16 mouse cellular contexts compared by ENCODE assay signal in the genomic region with DNA sequence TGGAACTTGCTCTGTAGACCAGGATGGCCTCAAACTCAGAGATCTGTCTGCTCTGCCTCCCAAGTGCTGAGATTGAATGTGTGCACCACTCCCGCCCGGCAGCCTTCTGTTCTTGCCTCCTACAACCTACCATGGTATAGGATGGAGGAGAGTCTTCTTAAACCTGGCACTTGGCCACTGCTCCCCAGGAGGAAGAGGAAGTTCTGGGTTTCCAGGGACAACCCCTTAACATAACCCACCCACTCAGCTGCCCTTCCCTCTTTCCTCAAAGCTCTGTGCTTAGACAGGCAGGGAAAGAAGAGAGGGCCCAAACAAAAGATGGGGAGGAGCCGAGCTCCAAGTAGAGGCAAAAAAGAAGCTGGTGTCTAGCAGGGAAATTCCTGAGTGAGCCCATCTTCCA. TPM values are rescaled to one million over a fixed set of nuclear protein-coding genes. Genes with fewer than 3 reads are reported as not detected.
DNase-seq lines count a peak whose midpoint lies in the region; ATAC-seq and TF ChIP-seq lines count a peak whose summit lies in the region.
"Had no signal": no experiment of that assay in that cellular context is flagged by ENCODE, and none has a peak within 500 bp of the region (broad histone marks: within the 10 kb centered on the region; RNA-seq: fewer than 3 reads in every experiment).

No protein-coding gene starts in this region.

- no peak overlapping the region for H3K27ac ChIP-seq in heart, embryonic 10.5 days
- H3K27ac ChIP-seq in lung, embryonic 16.5 days (ENCODE audit: low read length), result 0 out of 2 replicates have a peak overlapping the region, but pooled peaks have one; percentile 12
- peak overlapping the region; percentile 94 for H3K27ac ChIP-seq in bone marrow, adult 2 months (ENCODE audit: control insufficient read depth, insufficient read depth, low read depth, low read length, poor library complexity)
- peak overlapping the region; percentile 99 for H3K27ac ChIP-seq in liver, embryonic 16.5 days (ENCODE audit: low read length)
- H3K27ac ChIP-seq: limb, embryonic 15.5 days; neural tube, embryonic 15.5 days had no signal

- no peak overlapping the region for H3K4me2 ChIP-seq in lung, embryonic 16.5 days (ENCODE audit: low read depth, low read length)
- peak overlapping the region; percentile 91; the same call in 1 of the 2 replicates for H3K4me2 ChIP-seq in liver, embryonic 16.5 days (ENCODE audit: low read depth, low read length)

- H3K9me3 ChIP-seq in heart, embryonic 10.5 days, result no peaks in the 10 kb centered on the region
- no peaks in the 10 kb centered on the region for H3K9me3 ChIP-seq in lung, embryonic 16.5 days (ENCODE audit: control insufficient read depth, low read length)
- no peaks in the 10 kb centered on the region for H3K9me3 ChIP-seq in liver, embryonic 16.5 days (replicated peaks; ENCODE audit: control insufficient read depth, low read length)
- H3K9me3 ChIP-seq: limb, embryonic 15.5 days; neural tube, embryonic 15.5 days had no signal

- 64% methylated on average over 3 of the region's 3 CpGs for WGBS in heart, embryonic 10.5 days
- WGBS in lung, embryonic 16.5 days, result 57% methylated on average over 3 of the region's 3 CpGs
- 54% methylated on average over 3 of the region's 3 CpGs for WGBS in bone marrow, adult 2 months
- WGBS in liver, embryonic 16.5 days (ENCODE audit: insufficient replicate concordance), result 59% methylated on average over 3 of the region's 3 CpGs

- TF ChIP-seq CTCF in bone marrow, adult 2 months (IDR thresholded peaks at IDR 0.05; ENCODE audit: control insufficient read depth, insufficient read depth, low read length), result no peak

- intact Hi-C loops in heart, postnatal 25 days (cut with DNase I), result no loop called here

- H3K4me1 ChIP-seq in heart, embryonic 10.5 days, result peaks cover 52% of the 10 kb centered on the region
- H3K4me1 ChIP-seq in lung, embryonic 16.5 days (replicated peaks; ENCODE audit: control insufficient read depth, insufficient read depth, low read length), result peaks cover 13% of the 10 kb centered on the region
- peaks cover 7% of the 10 kb centered on the region; the same call in 1 of the 2 replicates for H3K4me1 ChIP-seq in bone marrow, adult 2 months (ENCODE audit: control insufficient read depth, insufficient read depth, low read length)
- peaks cover 68% of the 10 kb centered on the region for H3K4me1 ChIP-seq in liver, embryonic 16.5 days (ENCODE audit: control insufficient read depth, low read depth, low read length)

- H3K9ac ChIP-seq in lung, embryonic 16.5 days (ENCODE audit: low read length), result no peak overlapping the region
- peak overlapping the region; percentile 89 for H3K9ac ChIP-seq in liver, embryonic 16.5 days (ENCODE audit: low read depth, low read length)
- H3K9ac ChIP-seq: limb, embryonic 15.5 days; neural tube, embryonic 15.5 days had no signal

- peak overlapping the region; percentile 63; the same call in 1 of the 2 replicates for H3K4me3 ChIP-seq in heart, embryonic 10.5 days
- H3K4me3 ChIP-seq in lung, embryonic 16.5 days (ENCODE audit: low read length), result no peak overlapping the region
- no peak overlapping the region for H3K4me3 ChIP-seq in bone marrow, adult 2 months (replicated peaks; ENCODE audit: control insufficient read depth, low read depth, low read length)
- H3K4me3 ChIP-seq in liver, embryonic 16.5 days (ENCODE audit: low read depth, low read length), result no peak overlapping the region

- ATAC-seq in lung, embryonic 16.5 days (ENCODE audit: low read depth), result no peak
- ATAC-seq in liver, embryonic 16.5 days (ENCODE audit: low read depth), result no peak
- ATAC-seq: Patski had no signal

- H3K36me3 ChIP-seq in heart, embryonic 10.5 days, result no peaks in the 10 kb centered on the region
- no peaks in the 10 kb centered on the region for H3K36me3 ChIP-seq in lung, embryonic 16.5 days (ENCODE audit: control insufficient read depth, insufficient read depth, low read length)
- H3K36me3 ChIP-seq in liver, embryonic 16.5 days (ENCODE audit: control insufficient read depth, insufficient read depth), result peaks cover 20% of the 10 kb centered on the region
- H3K36me3 ChIP-seq: limb, embryonic 15.5 days; neural tube, embryonic 15.5 days had no signal

- no peak for DNase-seq in heart, embryonic 10.5 days (ENCODE audit: low spot score)
- DNase-seq in heart, postnatal 25 days (ENCODE audit: low spot score), result no peak
- no peak for DNase-seq in lung, adult 18-20 months
- DNase-seq in urinary bladder, postnatal 4 days (ENCODE audit: low spot score in 2 of 2), result no peak
- no peak for DNase-seq in spleen, postnatal 36 days (ENCODE audit: low spot score in 2 of 2)
- DNase-seq: adrenal gland, postnatal 25 days; cerebellum, adult 8-10 months; kidney, adult 8-10 months; spleen, adult 18-20 months had no signal

- H3K27me3 ChIP-seq in heart, embryonic 10.5 days (ENCODE audit: insufficient read depth, poor library complexity, severe bottlenecking), result peaks cover 88% of the 10 kb centered on the region
- H3K27me3 ChIP-seq in lung, embryonic 16.5 days (ENCODE audit: control insufficient read depth, insufficient read depth, low read depth, low read length), result peaks cover 55% of the 10 kb centered on the region
- H3K27me3 ChIP-seq in liver, embryonic 16.5 days (ENCODE audit: control insufficient read depth, insufficient read depth, low read depth, low read length), result no peaks in the 10 kb centered on the region
- H3K27me3 ChIP-seq: Patski had no signal

- no peak for TF ChIP-seq POLR2A in bone marrow, adult 2 months (IDR thresholded peaks at IDR 0.05; ENCODE audit: borderline replicate concordance, control insufficient read depth, low read depth, low read length)

RNA-seq across cellular contexts. Expression of a gene that starts 0.7 kb away (rescaled TPM):
- polyA plus RNA-seq in heart, embryonic 10.5 days (2016; fragmentation: Nextera tagmentation; extraction: Ambion mirVana), result 12.1 and 12.8 TPM in 2 replicates
- total RNA-seq in heart, postnatal 25 days (2021), result 10 to 100 TPM; 41.7 to 48.7 TPM
- polyA plus RNA-seq in lung, embryonic 16.5 days (2015; fragmentation: Nextera tagmentation; extraction: Ambion mirVana), result 4.0 and 6.9 TPM in 2 replicates
- 91.4 and 149 TPM in 2 replicates for polyA plus RNA-seq in bone marrow, adult 2 months (2011; ENCODE audit: insufficient read depth, insufficient read length, low replicate concordance, missing spikeins)
- 71.9 and 77.2 TPM in 2 replicates for polyA plus RNA-seq in liver, embryonic 16.5 days (2015; fragmentation: Nextera tagmentation; extraction: Ambion mirVana)

RNA-seq across cellular contexts. Expression of a gene that starts 24.7 kb away (rescaled TPM):
- 14.5 and 14.6 TPM in 2 replicates for polyA plus RNA-seq in heart, embryonic 10.5 days (2016; fragmentation: Nextera tagmentation; extraction: Ambion mirVana)
- 1 to 10 TPM; 1.2 to 2.9 TPM for total RNA-seq in heart, postnatal 25 days (2021)
- 13.0 and 14.5 TPM in 2 replicates for polyA plus RNA-seq in lung, embryonic 16.5 days (2015; fragmentation: Nextera tagmentation; extraction: Ambion mirVana)
- polyA plus RNA-seq in bone marrow, adult 2 months (2011; ENCODE audit: insufficient read depth, insufficient read length, low replicate concordance, missing spikeins), result 7.3 and 18.4 TPM in 2 replicates
- 23.4 and 28.5 TPM in 2 replicates for polyA plus RNA-seq in liver, embryonic 16.5 days (2015; fragmentation: Nextera tagmentation; extraction: Ambion mirVana)

RNA-seq across cellular contexts. Expression of a gene that starts 34.9 kb away (rescaled TPM):
- 0.21 and 0.30 TPM in 2 replicates for polyA plus RNA-seq in heart, embryonic 10.5 days (2016; fragmentation: Nextera tagmentation; extraction: Ambion mirVana)
- not detected for total RNA-seq in heart, postnatal 25 days (2021)
- 0.79 and 0.80 TPM in 2 replicates for polyA plus RNA-seq in lung, embryonic 16.5 days (2015; fragmentation: Nextera tagmentation; extraction: Ambion mirVana)
- not detected in 2 replicates for polyA plus RNA-seq in bone marrow, adult 2 months (2011; ENCODE audit: insufficient read depth, insufficient read length, low replicate concordance, missing spikeins)
- not detected in 2 replicates for polyA plus RNA-seq in liver, embryonic 16.5 days (2015; fragmentation: Nextera tagmentation; extraction: Ambion mirVana)
- total RNA-seq: heart, postnatal 14 days had no signal
- polyA plus RNA-seq: Patski had no signal

RNA-seq across cellular contexts. Expression of a gene that starts 44.1 kb away (rescaled TPM):
- polyA plus RNA-seq in heart, embryonic 10.5 days (2016; fragmentation: Nextera tagmentation; extraction: Ambion mirVana), result 4.6 and 15.2 TPM in 2 replicates
- total RNA-seq in heart, postnatal 25 days (2021), result under 1 TPM; 0.36 to 0.75 TPM
- polyA plus RNA-seq in lung, embryonic 16.5 days (2015; fragmentation: Nextera tagmentation; extraction: Ambion mirVana), result 3.9 and 5.4 TPM in 2 replicates
- polyA plus RNA-seq in bone marrow, adult 2 months (2011; ENCODE audit: insufficient read depth, insufficient read length, low replicate concordance, missing spikeins), result not detected in 2 replicates
- 0.46 and 0.52 TPM in 2 replicates for polyA plus RNA-seq in liver, embryonic 16.5 days (2015; fragmentation: Nextera tagmentation; extraction: Ambion mirVana)
- total RNA-seq: adrenal gland, postnatal 25 days had no signal
